Mouse (Mus musculus) mouse embryonic stem cell (cell line): Measurements from ENCODE around the gene Brdt.
"Not testable (repeated sequence)": the region's sequence is repeated elsewhere in the genome, so short reads cannot be mapped to it uniquely, and the experiment has no call there.

ENCODE experiments used
- in situ Hi-C, 2 experiments: fragments of 300-500 bp; cut with MboI; formaldehyde crosslinking; loops; 1 replicate in 1 of 2; 3 replicates in 1 of 2; pipeline ENCODE4 v1.14.3; 2019 to 2020; ENCODE audit warnings: low sequenced_read_pairs in 2 of 2, low pct_unique_long_range_greater_than_20kb in 1 of 2, mixed read lengths in 1 of 2; ENCODE audit not compliant: unreplicated experiment in 1 of 2

Brdt gene

GRCm38 (mm10) chr5:107307432-107307831 lies 23.5 kb upstream of the Brdt start:
- in situ Hi-C loops, result loop anchor here (25.0 kb wide), 3 partner anchors 295 to 470 kb away; no protein-coding TSS in a partner anchor

- in situ Hi-C loops, result loop anchor here (5.0 to 25.0 kb wide), 4 partner anchors 305 to 480 kb away; no protein-coding TSS in a partner anchor
Observed at GRCm38 (mm10) chr5:107317141-107317540, 13.8 kb upstream of the Brdt start.

GRCm38 (mm10) chr5:107320703-107321102 lies 10.3 kb upstream of the Brdt start:
- in situ Hi-C loops, result loop anchor here (25.0 kb wide), 3 partner anchors 308 to 483 kb away; no protein-coding TSS in a partner anchor

GRCm38 (mm10) chr5:107340404-107340803 lies 9.4 kb downstream of the Brdt start:
- in situ Hi-C loops, result no loop called here

- in situ Hi-C loops, result no loop called here
Observed at GRCm38 (mm10) chr5:107342891-107343290, 11.9 kb downstream of the Brdt start.

- in situ Hi-C loops, result no loop called here
Observed at GRCm38 (mm10) chr5:107346214-107346613, 15.3 kb downstream of the Brdt start.

- in situ Hi-C loops, result no loop called here
Observed at GRCm38 (mm10) chr5:107352566-107352965, 21.6 kb downstream of the Brdt start.

GRCm38 (mm10) chr5:107353981-107354380 lies 23.0 kb downstream of the Brdt start:
- in situ Hi-C loops, result no loop called here

GRCm38 (mm10) chr5:107355801-107356200 lies 24.8 kb downstream of the Brdt start:
- in situ Hi-C loops, result no loop called here

- in situ Hi-C loops, result no loop called here
Observed at GRCm38 (mm10) chr5:107357723-107358122, 26.8 kb downstream of the Brdt start.

- in situ Hi-C loops, result no loop called here
Observed at GRCm38 (mm10) chr5:107359395-107360053, 28.6 kb downstream of the Brdt start.

GRCm38 (mm10) chr5:107360054-107360730 lies 29.2 kb downstream of the Brdt start:
- in situ Hi-C loops, result no loop called here

- in situ Hi-C loops, result no loop called here
Observed at GRCm38 (mm10) chr5:107370040-107370439, 39.1 kb downstream of the Brdt start.

GRCm38 (mm10) chr5:107371335-107371734 lies 40.4 kb downstream of the Brdt start:
- in situ Hi-C loops, result no loop called here

- in situ Hi-C loops, result no loop called here
Observed at GRCm38 (mm10) chr5:107373256-107373655, 42.3 kb downstream of the Brdt start.

- in situ Hi-C loops, result not testable (repeated sequence)
Observed at GRCm38 (mm10) chr5:107386448-107386847, 55.5 kb downstream of the Brdt start.

GRCm38 (mm10) chr5:107387788-107388187 lies 56.8 kb downstream of the Brdt start:
- in situ Hi-C loops, result no loop called here

GRCm38 (mm10) chr5:107389373-107389772 lies 58.4 kb downstream of the Brdt start:
- in situ Hi-C loops, result no loop called here

- in situ Hi-C loops, result no loop called here
Observed at GRCm38 (mm10) chr5:107394437-107394836, 63.5 kb downstream of the Brdt start.

GRCm38 (mm10) chr5:107402436-107402835 lies 71.5 kb downstream of the Brdt start, which contains the start of gene Ephx4:
Gene Ephx4 (plus strand): TSS chr5:107402736.
- in situ Hi-C loops, result no loop called here
